Mouse (Mus musculus) liver (tissue): ENCODE data around the gene Doc2a.

Experiments
- DNase-seq: peaks from one replicate; pipeline ENCODE4 v3.0.0-alpha.2; 2020; ENCODE audit warnings: mixed read lengths

The Doc2a gene

GRCm38 (mm10) chr7:126823940-126824339, 23.3 kb upstream of the Doc2a start:
- no peak for DNase-seq

- no peak for DNase-seq
These were observed 21.8 kb upstream of the Doc2a start for GRCm38 (mm10) chr7:126825403-126825802.

- DNase-seq: no peak
These were observed 21.3 kb upstream of the Doc2a start for GRCm38 (mm10) chr7:126825952-126826351.

GRCm38 (mm10) chr7:126831539-126831938, 15.7 kb upstream of the Doc2a start, which contains the start of gene 4930451I11Rik:
Gene 4930451I11Rik, minus strand, starts transcription at chr7:126831639.
- DNase-seq: no peak

GRCm38 (mm10) chr7:126832036-126832598, 15.1 kb upstream of the Doc2a start:
- DNase-seq: peak; percentile 78

- no peak for DNase-seq
These were observed 13.9 kb upstream of the Doc2a start for GRCm38 (mm10) chr7:126833294-126833693.

- no peak for DNase-seq
These were observed 3.9 kb upstream of the Doc2a start for GRCm38 (mm10) chr7:126843276-126843675.

- DNase-seq: no peak
These were observed 1.7 kb upstream of the Doc2a start for GRCm38 (mm10) chr7:126845516-126845915.

- DNase-seq: no peak
These were observed 494 bp downstream of the Doc2a start for GRCm38 (mm10) chr7:126847421-126848398.

GRCm38 (mm10) chr7:126848794-126849193, 1.6 kb downstream of the Doc2a start:
- DNase-seq: no peak

- no peak for DNase-seq
These were observed 2.9 kb downstream of the Doc2a start for GRCm38 (mm10) chr7:126850161-126850560.

GRCm38 (mm10) chr7:126851192-126851591, 4.0 kb downstream of the Doc2a start:
- DNase-seq: no peak

- DNase-seq: no peak
These were observed 6.2 kb downstream of the Doc2a start for GRCm38 (mm10) chr7:126853454-126853853.

- no peak for DNase-seq
These were observed 8.4 kb downstream of the Doc2a start for GRCm38 (mm10) chr7:126855641-126856040.

GRCm38 (mm10) chr7:126856741-126857420, 9.7 kb downstream of the Doc2a start:
- no peak for DNase-seq

- DNase-seq: no peak
These were observed 13.8 kb downstream of the Doc2a start for GRCm38 (mm10) chr7:126860987-126861386.

GRCm38 (mm10) chr7:126861429-126862130, 14.4 kb downstream of the Doc2a start, which contains the start of gene Hirip3:
Gene Hirip3, plus strand, starts transcription at chr7:126861972.
- DNase-seq: peak; percentile 96

GRCm38 (mm10) chr7:126862147-126862784, 15.1 kb downstream of the Doc2a start, which contains the start of gene Ino80e:
Gene Ino80e, minus strand, starts transcription at chr7:126862377.
- DNase-seq: peak; percentile 95

- DNase-seq: no peak
These were observed 16.6 kb downstream of the Doc2a start for GRCm38 (mm10) chr7:126863791-126864190.

GRCm38 (mm10) chr7:126867534-126867933, 20.3 kb downstream of the Doc2a start:
- DNase-seq: no peak

GRCm38 (mm10) chr7:126868003-126868402, 20.8 kb downstream of the Doc2a start:
- no peak for DNase-seq
